In genomic region chr12:15161864-15162263, GRCm38 (mm10) we compare ENCODE assay signal across 18 mouse cellular contexts.
"Had no signal": no experiment of that assay in that cellular context is flagged by ENCODE, and none has a peak within 500 bp of the region (broad histone marks: within the 10 kb centered on the region; RNA-seq: fewer than 3 reads in every experiment).

No protein-coding gene starts in this region.

- H3K9me3 ChIP-seq: limb, embryonic 10.5 days; limb, embryonic 13.5 days; liver, embryonic 12.5 days; liver, embryonic 15.5 days; lung, embryonic 15.5 days; midbrain, embryonic 12.5 days; neural tube, embryonic 12.5 days had no signal

- DNase-seq: kidney, adult 2 months; kidney, postnatal 25 days; layer of hippocampus, adult 9-11 months; liver; lung, adult 18-20 months; lung, postnatal 10 days; lung, postnatal 36 days; thymus, adult 18-20 months; thymus, postnatal 36 days had no signal

- H3K27ac ChIP-seq: kidney, postnatal 0 days; layer of hippocampus, adult 2 months; limb, embryonic 10.5 days; limb, embryonic 13.5 days; liver, embryonic 12.5 days; liver, embryonic 15.5 days; lung, embryonic 15.5 days; midbrain, embryonic 12.5 days; neural tube, embryonic 12.5 days had no signal

- H3K27me3 ChIP-seq: limb, embryonic 13.5 days; liver, embryonic 12.5 days; liver, embryonic 15.5 days; lung, embryonic 15.5 days; midbrain, embryonic 12.5 days; neural tube, embryonic 12.5 days had no signal

- H3K9ac ChIP-seq: limb, embryonic 13.5 days; liver, embryonic 12.5 days; liver, embryonic 15.5 days; lung, embryonic 15.5 days; midbrain, embryonic 12.5 days; neural tube, embryonic 12.5 days had no signal

- H3K36me3 ChIP-seq: limb, embryonic 10.5 days; limb, embryonic 13.5 days; liver, embryonic 12.5 days; liver, embryonic 15.5 days; lung, embryonic 15.5 days; midbrain, embryonic 12.5 days; neural tube, embryonic 12.5 days had no signal

- ATAC-seq: liver, embryonic 12.5 days had no signal

- H3K4me3 ChIP-seq: layer of hippocampus, adult 2 months; limb, embryonic 10.5 days; limb, embryonic 13.5 days; liver, embryonic 12.5 days; liver, embryonic 15.5 days; lung, embryonic 15.5 days; midbrain, embryonic 12.5 days; neural tube, embryonic 12.5 days had no signal

- H3K4me1 ChIP-seq: limb, embryonic 10.5 days; limb, embryonic 13.5 days; liver, embryonic 12.5 days; liver, embryonic 15.5 days; lung, embryonic 15.5 days; midbrain, embryonic 12.5 days; neural tube, embryonic 12.5 days had no signal

- H3K4me2 ChIP-seq: limb, embryonic 13.5 days; liver, embryonic 12.5 days; liver, embryonic 15.5 days; lung, embryonic 15.5 days; midbrain, embryonic 12.5 days; neural tube, embryonic 12.5 days had no signal
